10 mouse cellular contexts compared by ENCODE assay signal in the genomic region with DNA sequence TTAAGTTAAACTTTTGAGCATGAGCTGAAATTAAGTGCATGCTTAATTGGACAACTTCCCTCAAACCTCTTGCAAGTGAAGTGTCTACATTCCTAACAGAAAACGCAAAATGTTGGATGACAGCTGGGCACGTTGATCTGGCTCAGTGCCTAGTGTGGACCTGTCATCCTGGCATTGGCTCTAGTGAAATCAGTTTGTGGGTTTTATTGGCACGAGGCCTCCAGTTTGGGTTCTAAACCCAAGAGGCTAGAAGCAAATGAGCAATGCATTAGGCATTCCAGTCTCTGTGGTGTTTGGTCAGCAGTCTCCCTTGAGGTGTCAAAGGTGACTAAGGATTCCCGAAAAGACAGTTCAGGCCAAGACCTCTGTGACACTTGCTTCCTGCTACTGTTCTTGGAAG.
DNase-seq lines count a peak whose midpoint lies in the region; ATAC-seq and TF ChIP-seq lines count a peak whose summit lies in the region.
"Had no signal": no experiment of that assay in that cellular context is flagged by ENCODE, and none has a peak within 500 bp of the region (broad histone marks: within the 10 kb centered on the region; RNA-seq: fewer than 3 reads in every experiment).

No protein-coding gene starts in this region.

- ATAC-seq in heart, embryonic 15.5 days (replicated peaks; ENCODE audit: insufficient number of reproducible peaks, insufficient read depth, low FRiP score, low read depth) = no peak
- ATAC-seq in heart, embryonic 12.5 days (ENCODE audit: insufficient number of reproducible peaks, low FRiP score) = no peak
- ATAC-seq in midbrain, postnatal 0 days (ENCODE audit: low FRiP score) = no peak
- ATAC-seq in midbrain, embryonic 11.5 days (ENCODE audit: low FRiP score) = no peak

- no peaks in the 10 kb centered on the region for H3K27me3 ChIP-seq in heart, embryonic 15.5 days
- no peaks in the 10 kb centered on the region for H3K27me3 ChIP-seq in heart, embryonic 12.5 days (replicated peaks)
- H3K27me3 ChIP-seq in midbrain, postnatal 0 days (ENCODE audit: insufficient read depth, low read length) = no peaks in the 10 kb centered on the region
- no peaks in the 10 kb centered on the region for H3K27me3 ChIP-seq in midbrain, embryonic 11.5 days (ENCODE audit: control insufficient read depth, insufficient read depth, low read length)
- H3K27me3 ChIP-seq: embryonic facial prominence, embryonic 15.5 days had no signal

- peak; percentile 38 for DNase-seq in adrenal gland, postnatal 10 days
- DNase-seq in adrenal gland, adult 8-10 months = no peak
- peak; percentile 50 for DNase-seq in midbrain, postnatal 0 days (ENCODE audit: low spot score)
- no peak for DNase-seq in midbrain, embryonic 11.5 days (ENCODE audit: low spot score, missing footprints)
- peak; percentile 29 for DNase-seq in skeletal muscle tissue, adult 2 months (ENCODE audit: low read depth, low spot score)
- DNase-seq in testis, postnatal 10 days (ENCODE audit: low spot score) = no peak
- DNase-seq: cerebellum, adult 11-12 months had no signal

- H3K4me3 ChIP-seq in heart, embryonic 15.5 days = no peak overlapping the region
- H3K4me3 ChIP-seq in heart, embryonic 12.5 days = no peak overlapping the region
- H3K4me3 ChIP-seq in midbrain, postnatal 0 days (ENCODE audit: low read depth, low read length) = no peak overlapping the region
- H3K4me3 ChIP-seq in midbrain, embryonic 11.5 days (ENCODE audit: low read depth, low read length) = no peak overlapping the region
- H3K4me3 ChIP-seq: embryonic facial prominence, embryonic 15.5 days had no signal

- H3K4me1 ChIP-seq in heart, embryonic 15.5 days (replicated peaks) = peaks cover 7% of the 10 kb centered on the region; the same call in 1 of the 2 replicates
- H3K4me1 ChIP-seq in heart, embryonic 12.5 days (replicated peaks) = peaks cover 7% of the 10 kb centered on the region
- no peaks in the 10 kb centered on the region for H3K4me1 ChIP-seq in midbrain, postnatal 0 days (ENCODE audit: insufficient read depth, low read length)
- no peaks in the 10 kb centered on the region for H3K4me1 ChIP-seq in midbrain, embryonic 11.5 days (ENCODE audit: control insufficient read depth, insufficient read depth, low read length)
- H3K4me1 ChIP-seq: embryonic facial prominence, embryonic 15.5 days had no signal

- WGBS in heart, embryonic 15.5 days = 31% methylated on average over 4 of the region's 4 CpGs
- WGBS in heart, embryonic 12.5 days = 54% methylated on average over 4 of the region's 4 CpGs
- 67% methylated on average over 4 of the region's 4 CpGs for WGBS in midbrain, postnatal 0 days
- WGBS in midbrain, embryonic 11.5 days = 79% methylated on average over 4 of the region's 4 CpGs

- H3K4me2 ChIP-seq in heart, embryonic 15.5 days = peak overlapping the region; percentile 19
- no peak overlapping the region for H3K4me2 ChIP-seq in heart, embryonic 12.5 days
- H3K4me2 ChIP-seq in midbrain, postnatal 0 days (ENCODE audit: low read depth, low read length, poor library complexity, severe bottlenecking) = no peak overlapping the region
- H3K4me2 ChIP-seq in midbrain, embryonic 11.5 days = no peak overlapping the region
- H3K4me2 ChIP-seq: embryonic facial prominence, embryonic 15.5 days had no signal

- no peak for TF ChIP-seq CTCF in midbrain, postnatal 0 days (IDR thresholded peaks at IDR 0.05)

- H3K9me3 ChIP-seq in heart, embryonic 15.5 days (replicated peaks) = no peaks in the 10 kb centered on the region
- H3K9me3 ChIP-seq in heart, embryonic 12.5 days (replicated peaks) = no peaks in the 10 kb centered on the region
- no peaks in the 10 kb centered on the region for H3K9me3 ChIP-seq in midbrain, postnatal 0 days (ENCODE audit: low read length)
- H3K9me3 ChIP-seq in midbrain, embryonic 11.5 days (ENCODE audit: control insufficient read depth, low read length) = no peaks in the 10 kb centered on the region
- H3K9me3 ChIP-seq: embryonic facial prominence, embryonic 15.5 days had no signal

- no peak overlapping the region for H3K9ac ChIP-seq in heart, embryonic 15.5 days
- no peak overlapping the region for H3K9ac ChIP-seq in heart, embryonic 12.5 days
- no peak overlapping the region for H3K9ac ChIP-seq in midbrain, postnatal 0 days (replicated peaks; ENCODE audit: low read length, poor library complexity, severe bottlenecking)
- H3K9ac ChIP-seq in midbrain, embryonic 11.5 days (ENCODE audit: low read length) = no peak overlapping the region
- H3K9ac ChIP-seq: embryonic facial prominence, embryonic 15.5 days had no signal

- H3K36me3 ChIP-seq in heart, embryonic 15.5 days = no peaks in the 10 kb centered on the region
- H3K36me3 ChIP-seq in heart, embryonic 12.5 days = no peaks in the 10 kb centered on the region
- H3K36me3 ChIP-seq in midbrain, postnatal 0 days (ENCODE audit: insufficient read depth, low read length) = no peaks in the 10 kb centered on the region
- no peaks in the 10 kb centered on the region for H3K36me3 ChIP-seq in midbrain, embryonic 11.5 days (ENCODE audit: control insufficient read depth, insufficient read depth, low read length)
- H3K36me3 ChIP-seq: embryonic facial prominence, embryonic 15.5 days had no signal

- peak overlapping the region; percentile 27; the same call in 1 of the 2 replicates for H3K27ac ChIP-seq in heart, embryonic 15.5 days
- no peak overlapping the region for H3K27ac ChIP-seq in heart, embryonic 12.5 days (ENCODE audit: poor library complexity, severe bottlenecking)
- H3K27ac ChIP-seq in midbrain, postnatal 0 days (ENCODE audit: low read depth, low read length) = no peak overlapping the region
- no peak overlapping the region for H3K27ac ChIP-seq in midbrain, embryonic 11.5 days (ENCODE audit: low read depth, low read length)
- H3K27ac ChIP-seq: embryonic facial prominence, embryonic 15.5 days had no signal

Comparison
In these comparisons a context has a peak if more than half of its experiments do, and no peak if none do; other contexts are left out.
1. DNase-seq: peak in adrenal gland, postnatal 10 days (single experiment), midbrain, postnatal 0 days (single experiment) and skeletal muscle tissue, adult 2 months (single experiment); none in adrenal gland, adult 8-10 months (single experiment), midbrain, embryonic 11.5 days (single experiment) and testis, postnatal 10 days (single experiment).